Mouse (Mus musculus) c-Kit-positive CD71-positive TER-119-positive erythroid progenitor cells, embryonic 14.5 days (primary cell): ENCODE results near the gene Vps33b.

Experiments
- DNase-seq: peaks from one replicate; pipeline ENCODE4 v3.0.0-alpha.2; 2013; ENCODE audit warnings: low spot score

Gene Vps33b

DNA sequence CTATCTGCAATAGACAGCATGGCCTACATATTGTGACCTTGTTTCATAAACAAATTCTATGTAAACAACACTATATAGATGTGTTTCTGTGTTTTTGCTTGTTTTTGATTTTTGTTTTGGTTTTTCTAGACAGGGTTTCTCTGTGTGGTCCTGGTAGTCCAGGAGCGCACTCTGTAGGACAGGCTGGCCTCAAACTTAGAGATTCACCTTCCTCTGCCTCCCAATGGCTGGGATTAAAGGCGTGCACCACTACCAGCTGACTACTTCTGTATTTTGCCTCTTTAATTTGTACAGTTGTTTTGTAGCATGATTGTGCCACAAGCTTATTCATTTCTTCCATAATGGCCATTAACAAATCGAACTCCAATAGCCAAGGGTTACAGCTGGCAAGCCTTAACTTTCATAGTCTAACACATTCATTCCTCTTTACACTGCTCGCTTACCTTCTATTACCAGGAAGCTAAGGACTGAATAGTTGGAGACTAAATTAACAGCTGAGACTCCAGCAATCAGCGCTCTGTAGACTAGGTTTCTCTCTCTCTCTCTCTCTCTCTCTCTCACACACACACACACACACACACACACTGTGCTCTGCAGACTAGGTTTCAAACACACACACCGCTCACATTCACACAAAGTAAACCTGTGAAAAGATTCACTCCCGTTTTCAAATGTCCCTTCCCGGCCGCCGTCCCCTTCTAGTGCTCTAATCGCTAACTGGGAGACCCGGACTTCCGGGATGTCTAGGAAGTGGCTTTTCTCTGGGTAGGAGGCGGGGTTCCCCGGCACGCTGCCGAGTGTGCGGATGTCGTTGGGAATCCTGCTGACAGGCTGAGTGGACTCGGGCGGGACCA is at the start of gene Vps33b:
Gene Vps33b, plus strand, starts transcription at position 753 of the 854 bp plus-strand sequence.
- DNase-seq, result peak; percentile 94

DNA sequence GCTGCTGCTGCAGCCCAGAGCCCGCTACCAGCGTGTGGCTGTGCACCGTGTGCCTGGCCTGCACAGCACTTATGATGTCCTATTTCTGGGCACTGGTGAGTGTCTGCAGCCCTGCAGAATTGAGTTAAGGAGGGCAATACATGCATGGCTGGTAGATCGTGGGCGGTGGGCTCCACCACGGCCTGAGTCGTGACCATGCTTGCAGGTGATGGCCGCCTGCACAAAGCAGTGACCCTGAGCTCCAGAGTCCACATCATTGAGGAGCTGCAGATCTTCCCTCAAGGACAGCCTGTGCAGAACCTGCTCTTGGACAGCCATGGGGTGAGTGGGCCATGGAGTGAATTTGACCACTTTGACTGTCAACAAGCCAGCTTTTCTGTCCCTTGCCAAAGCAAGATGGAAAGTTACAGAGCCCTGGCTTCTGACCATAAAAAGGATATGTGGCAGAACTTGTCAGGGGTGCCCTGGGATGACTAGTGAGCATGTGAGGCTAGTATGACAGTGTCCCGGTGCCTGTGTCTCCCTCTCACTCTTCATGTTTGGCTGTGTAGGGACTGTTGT is 49.1 kb upstream of the Vps33b start:
- no peak for DNase-seq

DNA sequence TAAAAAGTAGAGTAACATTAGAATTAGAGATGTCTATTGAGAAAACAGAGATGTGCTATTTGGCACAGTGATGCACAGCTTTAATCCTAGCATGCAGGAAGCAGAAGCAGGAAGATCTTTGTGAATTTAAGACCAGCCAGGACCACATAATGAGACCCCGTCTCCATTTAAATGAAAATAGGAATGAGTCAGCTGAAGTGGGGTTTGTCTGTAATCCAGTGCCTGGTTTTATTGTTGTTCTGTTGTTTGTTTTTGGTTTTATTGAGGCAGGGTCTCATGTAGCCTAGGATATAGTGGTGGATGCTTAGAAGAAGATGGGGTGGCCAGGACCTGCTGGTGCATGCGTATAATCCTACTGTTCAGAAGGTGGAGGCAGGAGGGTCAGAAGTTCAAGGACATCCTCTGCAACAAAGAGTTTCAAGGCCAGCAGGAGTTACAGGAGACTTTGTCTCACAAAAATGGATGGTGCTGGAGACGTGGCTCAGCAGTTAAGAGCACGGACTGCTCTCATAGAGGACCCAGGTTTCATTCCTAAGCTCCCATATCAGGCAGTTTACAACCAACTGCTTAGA is 48.2 kb upstream of the Vps33b start:
- no peak for DNase-seq

DNA sequence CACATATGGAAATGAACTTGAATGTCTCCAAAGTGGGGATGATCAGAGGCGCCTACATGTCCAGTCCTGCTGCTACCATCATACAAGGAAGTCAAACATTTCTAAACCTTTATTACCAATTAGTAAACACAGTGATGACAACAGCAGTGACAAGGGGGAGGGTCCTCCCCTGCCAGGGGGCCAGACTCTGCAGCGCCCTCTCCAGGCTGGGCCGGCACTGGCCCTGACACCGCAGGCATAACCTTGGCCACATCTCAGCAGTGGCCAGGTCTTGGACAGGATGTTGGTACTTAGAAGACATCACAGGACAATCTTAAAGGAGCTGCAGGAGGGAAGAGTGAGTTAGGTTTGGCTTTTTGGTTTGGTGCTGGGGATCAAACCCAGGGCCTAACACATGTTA is 42.4 kb upstream of the Vps33b start:
- no peak for DNase-seq

DNA sequence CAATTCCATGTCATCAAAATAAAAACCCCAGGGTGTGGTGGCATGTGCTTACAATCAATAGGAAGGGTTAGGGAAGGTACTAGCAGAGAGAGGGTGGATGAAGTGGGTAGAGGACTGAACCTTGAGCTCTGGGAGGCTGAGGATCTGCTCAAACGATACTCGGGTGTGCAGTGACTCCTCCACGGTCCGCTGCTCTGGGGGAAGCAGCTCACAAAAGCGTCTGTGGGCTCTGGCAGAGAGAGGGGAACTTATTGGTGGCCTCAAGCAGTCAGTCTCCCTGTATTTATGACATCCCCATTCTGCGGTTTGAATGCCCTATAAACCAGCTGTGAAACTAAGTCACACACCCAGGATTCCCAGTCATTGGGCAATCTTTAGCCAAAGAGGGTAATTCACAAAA is 39.3 kb upstream of the Vps33b start:
- DNase-seq, result no peak

DNA sequence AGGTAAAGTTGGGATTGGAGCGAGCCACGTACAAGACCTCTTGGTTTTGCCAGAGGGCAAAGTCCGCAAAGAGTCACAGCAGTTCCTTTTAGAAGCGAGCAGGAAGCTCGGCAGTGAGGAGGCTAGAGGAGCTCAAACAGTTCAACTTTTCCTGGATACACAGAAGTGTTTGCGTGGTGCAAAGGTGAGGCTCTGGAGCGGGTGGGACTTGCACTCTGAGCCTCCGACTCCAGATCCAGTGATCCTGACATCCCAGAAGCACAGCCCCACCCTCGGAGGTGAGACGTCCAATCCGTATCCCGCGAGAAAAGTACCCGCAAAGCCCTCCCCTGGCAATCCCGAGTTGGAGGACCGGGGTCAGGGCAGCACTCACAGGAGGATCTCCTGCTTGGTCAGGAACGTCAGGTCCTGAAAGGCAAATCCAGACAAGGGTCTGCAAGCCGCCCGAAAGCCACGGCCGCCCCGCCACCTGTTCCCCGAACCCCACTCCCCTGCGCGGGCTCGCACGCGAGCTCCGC is 37.4 kb upstream of the Vps33b start:
- no peak for DNase-seq

DNA sequence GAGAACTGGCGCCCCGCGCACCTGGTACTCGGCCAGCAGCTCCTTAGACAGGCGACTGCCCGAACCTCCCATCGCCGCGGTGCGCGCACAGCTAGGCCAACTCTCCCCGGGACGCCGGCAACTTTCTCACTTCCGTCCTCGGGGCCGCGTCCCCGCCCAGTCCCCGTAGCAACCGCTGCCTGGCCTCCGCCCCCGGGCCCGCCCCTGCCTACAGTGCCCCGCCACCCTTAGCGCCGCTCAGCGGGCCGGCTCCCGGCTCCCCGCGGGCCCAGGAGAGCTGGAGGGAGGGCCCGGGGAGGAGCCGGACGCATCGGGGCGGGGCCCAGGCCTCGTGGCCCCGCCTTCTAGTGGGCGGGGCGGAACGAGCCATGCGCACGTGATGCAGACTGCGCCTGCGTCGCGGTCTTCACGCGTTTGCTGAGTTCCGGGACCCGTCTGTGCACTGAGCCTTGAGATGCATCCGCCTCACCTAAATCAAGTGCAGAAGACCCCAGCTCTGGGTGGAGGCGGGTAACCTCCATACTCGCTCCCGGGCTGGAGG is 36.9 kb upstream of the Vps33b start, which contains the start of the genes Cib1 and Gdpgp1:
Gene Cib1, minus strand, starts transcription at position 325 of the 541 bp plus-strand sequence.
Gene Gdpgp1, plus strand, starts transcription at position 377 of the 541 bp plus-strand sequence.
- DNase-seq, result peak; percentile 98

DNA sequence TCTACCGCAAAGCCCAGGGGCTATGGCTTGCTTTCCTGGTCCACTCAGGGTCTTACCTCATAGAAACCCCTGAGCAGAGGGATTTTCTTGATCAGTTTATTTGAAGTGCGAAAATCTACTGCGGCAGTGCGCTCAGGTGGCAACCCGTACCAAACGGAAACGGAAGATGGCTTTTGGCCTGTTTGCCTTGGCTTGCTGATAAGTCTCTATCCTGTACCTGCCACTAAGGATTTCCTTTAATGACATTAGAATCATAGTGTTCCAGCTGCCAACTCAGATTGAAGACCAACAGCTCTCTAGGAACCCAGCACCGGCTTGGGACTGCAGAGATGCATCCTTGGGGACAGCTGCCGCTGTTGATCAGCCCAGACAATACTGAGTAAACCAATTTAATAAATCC is 35.6 kb upstream of the Vps33b start:
- DNase-seq, result no peak

DNA sequence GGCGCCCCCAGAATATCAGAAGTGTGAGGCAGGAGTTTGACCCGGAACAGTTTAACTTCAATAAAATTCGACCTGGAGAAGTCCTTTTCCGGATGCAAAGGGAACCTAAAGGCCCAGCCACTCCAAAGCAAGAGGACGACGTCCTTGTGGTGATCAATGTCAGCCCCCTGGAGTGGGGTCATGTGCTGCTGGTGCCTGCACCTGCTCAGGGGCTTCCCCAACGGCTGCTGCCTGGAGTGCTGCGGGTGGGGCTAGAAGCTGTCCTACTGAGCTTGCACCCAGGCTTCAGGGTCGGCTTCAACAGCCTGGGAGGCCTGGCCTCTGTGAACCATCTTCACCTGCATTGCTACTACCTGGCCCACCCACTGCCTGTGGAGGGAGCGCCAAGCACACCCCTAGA is 30.9 kb upstream of the Vps33b start:
- DNase-seq, result no peak

DNA sequence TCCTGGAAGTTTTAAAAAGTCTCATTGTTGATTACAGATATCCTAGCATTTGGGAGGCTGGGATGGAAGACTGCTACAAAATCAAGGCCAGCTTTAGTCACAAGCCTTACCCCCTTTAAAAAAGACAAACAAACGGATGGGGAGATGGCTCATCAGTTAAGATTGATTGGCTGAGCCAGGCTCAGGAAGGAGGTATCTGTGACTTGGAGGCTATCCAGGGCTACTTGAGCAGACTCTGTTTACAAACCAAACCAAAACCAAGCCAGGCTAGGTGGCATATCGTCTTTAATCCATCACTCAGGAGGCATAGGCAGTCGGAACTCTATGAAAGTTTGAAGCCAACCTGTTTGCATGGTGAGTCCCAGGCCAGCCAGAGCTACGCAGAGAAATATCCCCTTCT is 27.8 kb upstream of the Vps33b start:
- DNase-seq, result no peak

DNA sequence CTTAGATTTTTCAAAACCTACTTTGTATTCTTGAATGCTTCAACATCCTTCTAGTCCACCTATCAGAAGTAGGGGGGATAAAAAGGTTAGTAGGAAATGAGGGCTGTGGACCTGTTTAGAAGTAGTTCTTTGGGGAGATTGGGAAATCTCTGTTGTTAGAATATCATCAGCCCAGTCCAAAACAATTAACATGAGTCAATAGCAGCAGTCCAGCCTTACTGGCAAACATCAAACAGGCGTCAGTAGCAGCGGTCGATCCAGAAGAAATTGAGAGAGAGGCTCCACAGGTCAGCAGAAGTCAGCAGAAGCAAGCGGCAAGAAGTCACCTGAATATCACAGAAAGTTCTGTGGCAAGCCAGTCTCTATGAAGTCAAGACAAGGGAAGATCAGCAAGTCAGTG is 24.6 kb upstream of the Vps33b start:
- no peak for DNase-seq

DNA sequence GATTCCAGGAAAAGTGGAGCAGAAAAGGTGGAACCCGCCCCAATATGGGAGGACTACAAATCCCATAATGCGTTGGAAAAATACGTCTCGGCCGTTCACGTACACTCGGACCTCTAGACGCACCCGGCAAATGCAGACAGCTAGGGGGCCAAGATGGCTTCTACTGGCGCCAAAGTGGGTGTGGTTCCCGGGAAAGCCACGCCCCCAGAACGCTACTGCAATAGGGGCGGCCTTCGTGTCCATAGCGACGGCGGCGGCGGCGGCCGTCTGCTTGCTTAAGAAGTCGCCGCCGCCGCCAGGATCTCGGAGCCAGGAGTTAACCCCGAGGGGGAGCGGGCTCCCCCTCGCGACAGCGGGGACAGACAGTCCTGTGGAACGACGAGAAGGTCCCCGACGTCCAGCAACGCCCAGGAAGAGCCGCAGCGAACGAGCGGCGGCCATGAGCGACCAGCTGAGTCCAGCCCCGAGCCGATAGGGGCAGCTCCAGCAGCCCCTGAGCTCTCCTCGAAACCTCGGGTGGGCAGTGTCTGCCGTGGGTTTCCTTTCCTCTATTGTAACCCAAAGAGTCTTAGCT is 23.2 kb upstream of the Vps33b start, which contains the start of gene Ttll13:
Gene Ttll13, plus strand, starts transcription at position 229 of the 574 bp plus-strand sequence.
- DNase-seq, result peak; percentile 96

DNA sequence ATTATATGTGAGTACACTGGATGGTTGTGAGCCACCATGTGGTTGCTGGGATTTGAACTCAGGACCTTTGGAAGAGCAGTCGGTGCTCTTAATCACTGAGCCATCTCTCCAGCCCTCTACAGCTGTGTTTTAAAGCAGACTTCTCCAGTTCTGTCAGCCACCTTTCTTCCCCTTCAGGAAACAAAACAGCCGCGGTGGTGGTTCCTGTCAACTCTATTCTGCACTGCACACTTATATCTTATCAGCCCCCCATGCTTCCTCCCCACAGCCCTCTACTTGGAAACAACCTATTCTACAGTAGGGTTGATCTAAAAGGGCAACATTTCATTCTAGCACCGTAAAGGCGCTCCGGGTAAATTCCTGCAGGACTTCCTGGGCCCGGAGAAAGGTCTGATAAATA is 22.6 kb upstream of the Vps33b start:
- no peak for DNase-seq

DNA sequence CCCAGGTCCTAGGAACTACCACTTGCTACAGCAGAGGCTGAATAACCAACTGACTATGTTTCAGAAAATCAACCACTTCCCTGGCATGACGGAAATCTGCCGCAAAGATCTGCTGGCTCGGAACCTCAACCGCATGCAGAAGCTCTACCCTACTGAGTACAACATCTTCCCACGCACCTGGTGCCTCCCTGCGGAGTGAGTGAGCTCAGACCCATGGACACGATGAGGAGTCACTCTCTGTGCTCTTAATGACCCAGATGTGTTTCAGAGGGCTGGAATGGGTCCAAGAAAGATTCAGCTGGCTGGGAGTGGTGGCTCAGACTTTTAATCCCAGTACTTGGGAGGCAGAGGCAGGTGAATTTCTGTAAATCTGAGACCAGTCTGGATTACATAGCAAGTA is 17.0 kb upstream of the Vps33b start:
- DNase-seq, result no peak

DNA sequence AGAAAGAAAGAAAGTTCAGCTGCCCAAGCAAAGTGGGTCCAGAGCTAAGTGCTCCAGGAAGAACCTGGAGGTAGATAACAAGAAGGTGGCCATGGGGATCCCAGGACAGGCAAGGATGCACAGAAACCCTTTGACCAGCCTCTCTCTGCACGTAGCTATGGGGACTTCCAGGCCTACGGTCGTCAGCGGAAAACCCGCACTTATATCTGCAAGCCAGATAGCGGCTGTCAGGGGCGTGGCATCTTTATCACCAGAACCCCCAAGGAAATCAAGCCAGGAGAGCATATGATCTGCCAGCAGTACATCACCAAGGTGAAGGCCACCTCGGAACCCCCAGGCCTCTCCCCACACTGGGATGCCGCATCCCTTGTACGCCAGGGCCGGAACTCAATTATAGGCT is 16.6 kb upstream of the Vps33b start:
- peak; percentile 37 for DNase-seq

DNA sequence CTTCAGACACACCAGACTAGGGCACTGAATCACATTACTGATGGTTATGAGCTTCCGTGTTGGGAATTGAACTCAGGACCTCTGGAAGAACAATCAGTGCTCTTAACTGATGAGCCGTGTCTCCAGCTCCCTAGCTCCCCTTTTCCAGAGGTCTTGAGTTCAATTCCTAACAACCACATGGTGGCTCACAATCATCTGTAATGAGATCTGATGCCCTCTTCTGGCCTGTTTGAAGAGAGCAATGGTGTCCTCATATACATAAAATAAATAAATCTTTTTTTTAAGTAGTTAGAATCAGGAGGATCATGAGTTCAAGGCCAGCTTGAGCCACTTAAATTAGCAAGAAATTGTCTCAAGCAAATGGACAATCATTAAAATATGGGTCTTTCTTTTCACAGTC is 13.5 kb upstream of the Vps33b start:
- DNase-seq, result no peak

DNA sequence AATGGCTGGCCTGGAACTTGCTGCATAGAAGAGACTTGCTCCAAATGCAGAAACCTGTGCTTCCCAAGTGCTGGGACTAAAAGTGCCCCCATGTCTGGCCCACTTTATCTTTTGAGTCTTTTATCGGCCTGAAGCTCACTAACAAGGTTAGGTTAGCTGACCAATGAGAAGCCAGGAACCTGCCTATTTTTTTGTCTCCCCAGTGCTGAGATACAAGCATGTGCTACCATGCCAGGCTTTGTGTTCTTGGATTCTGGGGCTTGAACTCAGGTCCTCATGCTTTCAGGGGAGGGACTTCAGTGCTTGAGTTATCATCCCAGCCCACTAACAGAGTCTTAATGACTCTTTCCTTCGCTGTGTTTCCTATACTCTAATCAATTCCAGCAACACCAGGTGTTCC is 11.7 kb upstream of the Vps33b start:
- no peak for DNase-seq

DNA sequence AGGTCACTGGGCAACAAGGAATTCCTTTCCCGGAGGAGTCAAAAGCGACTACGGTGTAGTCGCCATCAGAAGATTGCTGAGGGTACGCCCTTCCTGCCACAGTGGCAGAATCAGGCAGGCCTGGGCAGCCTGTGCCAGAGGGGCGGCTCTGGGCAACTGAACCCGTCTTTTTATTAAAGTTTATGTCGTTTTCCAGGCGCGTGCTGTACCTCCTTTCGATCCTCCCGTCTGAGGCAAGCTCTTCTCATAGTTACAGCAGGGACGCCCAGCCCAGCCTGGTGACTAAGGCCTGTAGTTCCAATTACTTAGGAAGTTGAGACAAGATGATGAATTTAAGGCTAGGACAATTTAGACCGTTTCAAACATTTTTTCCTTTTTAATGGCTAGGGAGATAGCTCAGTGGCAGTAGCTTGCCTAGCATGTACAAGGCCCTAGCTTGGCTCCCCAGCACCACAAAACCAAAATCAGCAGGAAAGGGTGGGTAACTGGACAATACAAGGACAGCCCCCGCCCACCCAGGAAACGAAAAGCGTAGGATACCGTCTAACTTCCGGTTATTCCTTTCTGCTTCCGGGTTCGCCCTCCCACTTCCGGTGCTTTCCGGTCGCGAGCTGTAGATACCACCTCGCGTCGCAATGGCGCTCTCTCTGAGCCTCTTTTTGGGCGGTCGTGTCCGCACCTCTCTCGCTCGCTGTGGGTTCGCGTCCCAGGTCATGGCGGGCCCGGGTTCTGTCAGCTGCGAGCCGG is 8.7 kb upstream of the Vps33b start, which contains the start of gene Ngrn:
Gene Ngrn, plus strand, starts transcription at position 591 of the 747 bp plus-strand sequence.
- peak; percentile 82 for DNase-seq

DNA sequence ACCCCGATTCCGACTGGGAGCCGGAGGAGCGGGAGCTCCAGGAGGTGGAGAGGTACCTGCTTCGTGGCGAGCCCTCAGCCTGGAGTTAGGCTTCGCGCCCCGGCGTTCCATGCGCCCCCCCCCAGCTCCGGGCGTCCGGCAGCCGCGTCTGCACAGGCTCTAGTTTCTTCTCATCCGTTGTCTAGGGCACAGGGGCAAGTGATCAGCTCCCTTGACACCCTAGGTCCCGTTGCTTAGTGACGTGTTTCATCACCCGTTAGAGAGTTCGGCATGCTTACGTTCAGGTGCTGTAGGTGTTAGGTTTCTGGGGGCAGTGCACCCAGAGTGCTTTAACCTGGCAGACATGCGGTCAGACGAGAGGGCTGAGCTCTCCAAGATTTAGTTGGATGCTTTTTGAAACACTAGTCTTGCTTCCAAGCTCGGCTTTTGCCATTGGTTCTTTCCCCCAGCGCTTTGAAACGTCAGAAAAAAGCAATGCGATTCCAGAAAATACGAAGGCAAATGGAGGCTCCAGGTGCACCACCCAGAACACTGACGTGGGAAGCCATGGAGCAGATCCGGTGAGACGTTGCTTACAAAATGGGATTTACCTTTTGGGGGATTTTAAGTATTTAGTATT is 8.0 kb upstream of the Vps33b start:
- peak; percentile 38 for DNase-seq

DNA sequence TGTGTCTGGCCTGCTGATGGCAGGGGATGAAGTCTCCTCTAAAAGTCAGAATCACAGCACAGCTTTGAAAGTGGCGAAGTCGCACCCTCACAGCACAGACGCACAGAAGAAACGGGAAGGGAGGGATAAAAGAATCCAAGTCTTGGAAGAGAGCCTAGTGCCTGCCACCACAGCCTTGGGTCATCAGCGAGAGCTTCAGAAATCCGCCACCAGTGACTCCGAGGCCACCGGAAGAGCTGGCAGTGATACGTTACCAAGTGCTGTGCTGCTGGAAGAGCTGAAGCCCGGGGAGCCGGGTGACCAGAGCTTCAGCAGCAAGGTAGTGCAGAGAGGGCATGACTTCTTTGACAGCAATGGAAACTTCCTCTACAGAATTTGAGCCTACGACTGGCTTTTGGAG is 4.8 kb upstream of the Vps33b start:
- DNase-seq, result no peak

DNA sequence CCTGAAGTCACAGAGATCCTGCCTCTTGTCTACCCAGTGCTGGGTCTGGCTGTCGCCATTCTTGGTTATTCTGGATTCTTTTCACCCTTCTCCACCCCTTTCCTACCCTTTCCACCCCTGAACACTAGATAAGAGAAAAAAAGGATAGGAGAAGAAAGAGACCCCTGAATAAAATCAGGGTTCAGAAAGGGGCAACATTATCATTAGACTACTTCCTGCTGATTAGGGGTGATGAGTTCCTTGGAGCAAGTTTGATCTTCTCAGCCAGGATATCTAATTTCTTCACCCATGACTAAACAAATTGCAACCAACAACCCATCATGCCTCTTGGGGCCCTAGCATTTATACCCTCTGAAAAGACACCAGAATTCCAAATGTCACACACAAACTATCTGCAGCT is 1.7 kb upstream of the Vps33b start:
- no peak for DNase-seq
